Mouse (Mus musculus): ENCODE measurements around the gene Ehbp1.
A peak's percentile ranks its signal among the peaks of the same experiment; 100 is the strongest.

Gene Ehbp1

DNA sequence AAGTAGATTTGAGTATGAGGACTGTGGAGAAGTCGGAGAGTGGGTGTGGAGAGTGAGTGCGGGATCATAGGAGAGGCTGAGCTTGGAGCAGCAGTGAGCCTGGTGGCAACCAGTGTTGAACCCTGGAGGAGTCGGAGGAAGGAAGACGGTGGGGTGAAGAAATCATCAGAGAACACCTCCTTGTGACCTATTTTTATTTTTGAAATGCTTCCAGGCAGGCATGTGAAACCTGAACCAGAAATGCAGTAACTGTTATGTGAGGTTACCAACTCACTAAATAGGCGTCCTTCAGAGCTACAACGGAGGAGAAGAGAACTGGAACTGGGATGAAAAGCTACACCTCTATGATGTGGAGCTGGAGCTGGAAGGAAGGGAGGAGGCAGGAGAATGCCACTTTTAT, 144.2 kb downstream of the Ehbp1 start:
- DNase-seq (ENCODE audit: low spot score in 2 of 2) = no peak

DNA sequence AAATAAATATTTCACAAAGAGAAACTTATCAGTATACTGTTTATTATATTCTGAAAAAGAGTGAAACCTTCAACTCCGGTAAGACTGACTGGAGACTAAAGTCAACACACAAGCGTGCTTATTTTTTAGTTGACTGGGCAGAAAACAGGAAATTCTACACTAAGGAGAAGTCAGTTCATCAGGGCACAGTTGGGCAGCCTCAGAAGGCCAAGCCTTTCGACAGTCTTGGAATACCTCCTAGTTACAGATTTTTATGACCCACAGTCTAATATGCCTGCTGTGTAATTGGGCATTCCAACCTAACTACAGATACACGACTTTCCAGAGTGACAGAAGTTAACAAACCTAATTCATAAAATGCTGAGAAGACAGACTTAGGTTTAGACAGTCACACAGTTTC, 145.3 kb downstream of the Ehbp1 start:
- DNase-seq (ENCODE audit: low spot score in 2 of 2) = no peak

DNA sequence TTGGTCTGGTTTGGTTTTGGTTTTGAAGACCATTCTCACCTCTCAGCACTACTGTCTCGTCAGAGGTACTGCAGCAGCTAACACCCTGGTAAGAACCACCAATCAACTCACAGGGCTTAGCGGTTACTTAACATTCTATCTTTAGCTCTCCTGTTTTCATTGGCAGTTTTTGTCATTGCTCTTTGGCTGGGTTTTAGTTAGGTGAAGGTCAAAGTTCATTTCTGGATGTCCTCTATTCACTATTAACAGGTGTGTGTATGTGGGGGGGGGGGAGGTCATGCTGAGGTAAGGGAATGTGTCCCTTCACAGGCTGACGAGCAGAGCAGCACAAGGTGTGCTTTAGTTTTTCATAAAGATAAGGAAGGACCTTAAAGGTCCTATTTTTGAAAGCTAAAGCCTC, 147.5 kb downstream of the Ehbp1 start:
- no peak for DNase-seq (ENCODE audit: low spot score in 2 of 2)

DNA sequence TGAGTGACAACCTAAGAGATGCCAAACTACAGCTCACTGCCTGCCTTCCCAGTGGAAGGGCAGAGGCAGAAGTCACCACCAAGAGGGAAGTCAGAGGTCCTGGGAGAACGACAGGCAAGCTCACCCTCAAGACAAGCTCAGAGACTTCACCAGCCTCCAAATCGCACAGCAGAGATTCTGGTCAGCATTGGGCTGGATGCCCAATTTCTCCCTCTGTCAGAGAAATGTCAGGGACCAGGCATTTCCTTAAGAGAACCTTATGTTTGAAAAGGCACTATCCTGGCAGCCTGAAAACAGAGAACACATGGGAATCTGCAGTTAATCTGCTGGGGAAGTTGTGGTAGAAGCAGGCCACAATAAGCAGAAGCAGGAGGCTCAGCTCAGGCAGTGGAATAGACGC, 151.5 kb downstream of the Ehbp1 start:
- DNase-seq (ENCODE audit: low spot score in 2 of 2) = no peak

DNA sequence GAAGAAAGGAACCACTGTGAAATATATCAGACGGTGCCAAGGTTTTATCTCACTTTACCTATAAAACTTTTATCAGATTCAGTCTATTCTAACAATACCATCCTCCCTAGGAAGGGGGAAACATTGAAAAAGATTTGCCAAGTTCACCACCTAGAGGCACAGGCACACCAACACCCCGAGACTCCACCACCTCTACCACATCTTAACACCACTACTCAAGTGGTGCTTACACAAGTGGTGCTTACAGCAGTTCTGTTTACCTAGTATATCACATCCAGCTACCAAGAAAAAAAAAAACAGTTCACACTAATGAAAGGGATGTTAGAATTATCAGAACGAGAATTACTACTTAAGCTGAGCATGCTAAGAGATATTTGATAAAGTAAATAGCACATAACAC, 152.1 kb downstream of the Ehbp1 start:
- no peak for DNase-seq (ENCODE audit: low spot score in 2 of 2)

DNA sequence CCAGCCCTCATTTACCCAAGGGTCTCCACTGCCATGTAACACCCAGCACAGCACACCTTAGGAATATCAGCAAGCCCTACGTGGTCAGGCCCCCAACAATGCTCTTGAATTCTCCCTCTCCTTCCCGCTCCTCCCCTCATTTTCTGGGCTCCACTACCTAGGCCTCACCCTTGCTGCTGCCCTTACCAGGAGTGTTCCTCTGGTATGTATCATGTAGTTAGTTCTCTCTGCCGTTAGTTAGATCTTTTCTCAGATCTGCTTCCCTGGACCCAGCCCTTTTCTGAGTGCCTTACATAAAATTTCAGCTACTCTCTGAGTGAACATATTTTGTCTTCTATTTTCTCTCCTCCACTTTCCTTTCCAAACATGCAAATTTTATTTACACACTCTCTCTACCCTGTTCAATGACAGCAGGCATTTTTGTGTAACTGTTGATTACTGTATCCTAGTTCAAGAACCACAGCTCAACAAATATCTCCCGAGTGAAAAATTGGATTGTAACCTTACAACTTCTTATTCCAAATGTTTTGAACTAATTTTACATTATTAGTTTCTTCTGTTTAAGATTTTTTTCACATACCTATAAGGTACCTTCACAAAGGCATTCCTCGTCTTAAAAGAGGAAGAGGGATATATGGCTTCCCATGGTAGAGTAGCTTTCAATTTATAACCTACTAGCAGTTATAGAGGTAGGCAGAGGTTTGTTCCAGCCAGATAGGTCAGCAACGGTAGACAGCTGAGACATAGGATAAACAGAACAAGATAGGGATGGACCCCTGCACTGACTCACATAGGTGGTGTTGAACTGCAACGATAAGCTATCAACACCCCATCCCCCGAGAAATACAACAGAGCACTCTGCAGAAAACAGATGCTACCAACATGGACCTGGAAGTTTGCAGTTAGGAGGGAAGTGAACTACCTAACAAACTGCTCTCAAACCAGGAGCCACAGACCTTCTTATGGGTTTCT, 160.3 kb downstream of the Ehbp1 start:
- no peak for DNase-seq (ENCODE audit: low spot score in 2 of 2)

DNA sequence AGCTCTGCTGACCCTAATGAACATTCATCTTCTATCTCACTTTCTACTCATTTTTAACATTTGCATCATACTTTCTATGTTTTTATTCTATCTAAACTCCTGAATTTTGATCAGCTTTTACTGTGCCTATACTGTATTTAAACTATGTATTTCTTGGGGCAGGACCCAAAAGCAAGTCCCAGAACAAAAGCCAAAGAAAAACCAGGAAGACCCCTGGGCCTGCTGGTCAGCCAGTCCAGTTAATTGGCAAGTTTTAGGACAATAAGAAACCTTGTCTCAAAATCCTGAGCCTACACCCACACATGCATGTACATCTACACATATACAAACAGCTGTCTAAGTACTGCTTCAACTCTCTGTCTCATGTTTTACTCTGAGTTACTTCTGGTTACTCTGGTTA, 161.9 kb downstream of the Ehbp1 start:
- no peak for DNase-seq (ENCODE audit: low spot score in 2 of 2)

DNA sequence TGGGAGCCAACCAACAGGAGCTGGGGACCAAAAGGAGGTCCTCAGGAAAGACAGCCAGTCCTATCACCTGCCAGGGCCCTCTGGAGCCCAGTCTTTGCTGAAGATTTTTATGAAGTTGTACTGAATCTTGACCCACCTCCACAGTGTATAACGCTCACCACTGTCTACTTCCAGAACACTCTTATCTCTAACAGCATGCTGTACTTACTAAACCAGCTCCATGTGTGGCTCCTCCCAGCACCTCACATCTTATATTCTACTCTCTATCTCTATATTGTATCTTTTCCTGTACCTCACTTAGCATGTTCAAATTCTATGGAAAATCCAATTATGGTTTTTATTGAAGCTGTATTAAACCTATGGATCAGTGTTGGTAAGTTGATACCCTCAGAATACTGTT, 163.5 kb downstream of the Ehbp1 start:
- no peak for DNase-seq (ENCODE audit: low spot score in 2 of 2)

DNA sequence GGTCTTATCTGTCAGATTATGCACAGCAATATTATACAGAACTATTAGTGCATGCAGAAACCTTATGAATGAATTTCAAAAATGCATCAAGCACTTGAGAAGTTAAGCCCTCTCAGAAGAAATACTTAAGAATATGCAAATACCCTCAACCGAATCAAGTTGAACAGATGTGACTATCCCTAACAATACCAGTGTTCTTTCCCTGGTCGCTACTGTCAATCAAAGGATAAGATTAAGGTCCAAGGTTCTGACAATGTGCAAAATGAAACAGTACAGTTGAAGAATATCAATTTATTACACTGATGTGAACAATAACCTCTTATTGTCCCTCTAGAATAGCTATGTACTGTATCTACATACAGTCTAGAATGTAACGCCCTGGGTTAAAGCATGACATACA, 167.8 kb downstream of the Ehbp1 start:
- no peak for DNase-seq (ENCODE audit: low spot score in 2 of 2)

DNA sequence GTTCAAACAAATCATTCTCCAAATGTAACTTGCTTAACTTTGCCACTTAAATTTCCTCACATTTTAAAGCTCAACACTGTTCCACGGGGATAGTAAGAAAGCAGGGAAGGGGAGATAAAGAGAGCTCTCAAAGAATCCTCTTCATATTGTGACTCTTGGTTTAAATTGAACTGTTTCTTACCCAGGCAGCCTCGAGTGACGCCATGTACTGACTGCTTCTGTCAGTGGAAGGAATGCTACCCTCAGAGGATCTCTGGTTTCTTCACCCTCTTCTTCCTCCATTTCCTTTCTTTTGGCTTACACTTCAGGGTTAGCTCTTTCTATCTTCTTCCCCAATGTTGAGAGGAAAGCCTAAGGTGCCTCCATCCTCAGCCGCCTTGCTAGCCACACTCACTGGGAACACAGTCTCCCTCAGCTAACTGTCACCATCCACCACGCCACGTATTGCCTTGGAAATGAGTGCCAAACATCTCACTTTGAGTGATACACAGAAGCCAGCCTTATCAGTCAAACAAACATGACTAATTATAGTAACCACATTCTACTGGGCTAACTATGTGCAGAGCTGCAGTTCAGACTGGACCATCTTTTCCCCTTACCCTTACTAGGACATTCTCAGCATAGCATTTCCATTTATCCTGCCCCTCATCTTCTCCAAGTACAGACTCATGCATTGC, 171.0 kb downstream of the Ehbp1 start:
- DNase-seq (ENCODE audit: low spot score in 2 of 2) = no peak

DNA sequence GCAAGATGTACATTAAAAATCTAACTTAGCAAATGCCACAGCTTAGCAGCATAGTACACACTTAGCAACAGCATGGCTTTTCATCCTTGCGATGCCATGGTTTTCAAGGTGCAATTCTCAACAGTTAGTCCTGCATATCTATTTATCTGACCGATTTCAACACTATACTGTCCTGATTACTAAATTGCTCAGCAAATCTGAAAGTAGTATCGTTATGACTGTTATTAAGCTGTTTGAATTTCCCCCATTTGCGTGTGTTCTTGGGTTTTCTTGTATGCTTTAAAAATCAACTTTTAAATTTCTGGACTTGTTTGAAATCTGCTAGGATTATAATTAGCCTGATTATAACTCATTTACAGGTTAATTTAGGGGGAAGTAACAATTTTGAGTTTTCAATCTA, 184.2 kb downstream of the Ehbp1 start:
- DNase-seq (ENCODE audit: low spot score in 2 of 2) = no peak

DNA sequence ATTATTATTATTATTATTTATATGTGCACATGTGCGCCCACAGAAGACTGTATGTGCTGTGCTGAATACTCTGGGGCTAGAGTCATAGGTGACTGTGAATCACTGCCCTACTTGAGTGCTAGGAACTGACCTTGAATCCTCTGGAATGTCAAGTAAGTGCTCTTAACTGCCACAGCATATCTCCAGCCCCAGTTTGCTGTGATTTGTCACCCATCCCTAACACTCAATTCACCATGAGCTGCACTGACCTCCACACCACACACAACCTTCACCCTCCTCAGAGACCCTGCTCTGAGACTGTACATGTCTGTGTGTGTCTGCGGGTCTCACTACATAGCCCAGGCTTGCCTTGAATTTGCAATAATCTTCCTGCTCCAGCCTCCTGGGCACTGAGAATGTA, 185.9 kb downstream of the Ehbp1 start:
- no peak for DNase-seq (ENCODE audit: low spot score in 2 of 2)

DNA sequence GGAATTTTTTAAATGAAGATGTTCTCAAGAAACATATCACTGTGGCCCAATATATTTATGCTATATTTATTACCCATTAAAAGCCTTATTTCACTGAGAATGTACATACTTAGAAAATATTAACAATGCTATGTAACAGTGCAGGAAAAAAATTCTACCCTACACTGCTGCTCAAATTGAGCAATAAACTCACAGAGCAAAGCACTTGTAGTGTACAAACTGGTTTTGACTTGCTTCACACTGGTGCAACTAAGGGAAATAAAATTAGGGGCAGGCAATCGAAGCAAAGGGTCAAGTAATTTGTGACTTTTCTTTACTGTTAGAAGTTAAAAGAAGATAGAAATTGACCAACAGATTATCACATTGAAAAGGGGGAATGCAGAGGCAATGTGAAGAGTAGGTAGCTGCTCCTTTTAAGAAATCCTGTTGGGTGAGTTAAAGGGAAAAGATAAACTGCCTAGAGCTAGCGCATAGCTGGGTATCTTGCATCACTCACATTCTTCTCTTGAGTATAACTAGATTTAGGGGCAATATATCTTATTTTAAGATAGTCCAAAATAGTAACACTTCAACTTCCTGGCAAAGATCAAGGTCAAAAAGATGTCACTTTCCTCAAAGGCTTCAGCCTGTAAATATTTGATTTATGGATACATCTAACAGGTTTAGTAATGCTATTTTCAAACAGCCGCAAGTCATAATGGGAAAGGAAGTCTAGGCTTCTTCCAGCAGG, 186.6 kb downstream of the Ehbp1 start:
- DNase-seq (ENCODE audit: low spot score in 2 of 2) = no peak

DNA sequence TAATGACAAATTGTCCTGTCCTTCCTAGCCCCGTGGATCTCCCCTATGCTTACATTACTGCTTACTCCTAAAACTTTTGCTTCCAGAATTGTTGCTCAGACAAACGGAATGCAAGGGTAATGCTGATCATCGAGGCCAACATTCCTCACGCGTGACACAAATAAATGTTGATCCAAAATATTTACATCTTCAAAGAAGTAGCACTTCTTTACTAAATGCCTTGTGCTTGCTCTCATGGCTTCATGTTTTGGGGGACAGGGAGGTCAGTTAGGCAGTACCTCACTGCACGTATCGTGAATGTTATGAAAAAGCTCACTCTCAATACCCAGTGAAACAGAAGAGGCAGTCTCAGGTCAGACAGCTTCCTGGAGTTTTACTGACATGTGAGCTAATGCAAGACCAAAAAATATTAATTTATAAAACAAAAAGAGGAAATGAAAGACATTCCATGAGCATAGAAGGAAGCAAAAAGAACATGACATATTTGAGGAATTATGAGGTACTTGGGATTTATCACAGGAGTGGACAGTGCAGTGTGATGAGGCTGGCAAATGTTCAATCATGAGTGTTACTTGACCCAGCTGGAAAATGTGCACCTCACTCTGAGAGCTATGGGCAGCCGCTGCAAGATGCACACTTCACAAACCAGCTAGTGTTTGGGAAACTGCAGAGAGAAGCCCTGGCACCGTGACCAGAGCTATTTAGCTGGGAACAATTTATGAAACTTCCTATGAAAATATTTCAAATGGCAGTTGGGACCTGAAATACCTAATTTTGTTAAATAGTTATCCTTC, 187.4 kb downstream of the Ehbp1 start:
- DNase-seq (ENCODE audit: low spot score in 2 of 2) = no peak

DNA sequence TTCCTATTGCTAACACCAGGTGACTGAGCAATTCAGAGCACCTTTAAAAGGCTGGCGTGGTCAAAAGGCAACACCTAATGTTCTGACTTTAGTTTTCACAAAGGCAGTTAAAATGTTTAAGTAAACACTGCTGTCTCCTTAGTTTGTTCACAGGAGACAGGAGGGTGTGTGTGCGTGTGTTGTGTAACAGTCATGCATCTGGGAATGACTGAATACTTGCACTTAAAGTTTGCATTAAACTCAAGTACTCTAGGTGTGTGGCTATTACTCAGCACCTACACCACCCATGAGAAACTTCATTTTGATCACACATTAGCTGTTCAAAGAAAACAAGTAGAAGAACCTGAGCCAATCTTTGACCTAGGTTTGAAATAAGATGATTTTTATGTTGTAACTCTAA, 201.4 kb downstream of the Ehbp1 start:
- DNase-seq (ENCODE audit: low spot score in 2 of 2) = no peak

DNA sequence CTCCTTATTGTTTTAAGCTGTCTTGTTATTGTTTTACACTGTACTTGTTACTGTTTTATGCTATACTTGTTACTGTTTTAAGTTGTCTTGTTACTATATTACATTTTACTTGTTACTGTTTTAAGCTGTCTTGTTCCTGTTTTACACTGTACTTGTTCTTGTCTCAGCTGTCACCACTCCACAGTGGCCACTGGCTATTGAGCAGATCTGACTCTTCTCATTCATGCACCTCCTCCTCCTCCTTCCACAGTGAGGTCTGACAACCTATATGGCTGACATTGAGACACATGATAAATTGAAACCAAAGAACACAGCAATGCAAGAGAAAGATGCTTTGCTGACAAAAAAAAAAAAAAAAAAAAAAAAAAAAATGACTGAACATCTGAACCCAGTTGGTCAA, 203.6 kb downstream of the Ehbp1 start:
- no peak for DNase-seq (ENCODE audit: low spot score in 2 of 2)

DNA sequence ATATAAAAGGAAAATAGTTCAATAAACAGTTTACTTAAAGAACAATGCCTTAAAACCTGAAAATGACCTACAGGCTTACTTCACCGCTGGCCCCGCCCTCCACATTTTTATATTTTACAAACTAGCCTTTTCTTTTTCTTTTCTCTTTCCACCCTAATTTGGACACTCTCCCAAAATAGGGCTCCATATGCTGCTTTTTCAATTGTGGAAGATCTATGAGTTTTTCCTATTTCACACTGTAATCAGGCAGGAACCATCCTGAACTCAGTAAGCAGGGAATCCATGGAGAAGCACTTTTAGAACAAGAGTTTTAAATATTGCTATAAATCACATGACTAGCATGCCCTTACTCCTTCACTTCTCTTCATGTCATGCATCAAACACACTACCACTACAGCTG, 216.9 kb downstream of the Ehbp1 start:
- peak in 1 of 2 experiments; percentile 29 for DNase-seq (ENCODE audit: low spot score in 2 of 2)

DNA sequence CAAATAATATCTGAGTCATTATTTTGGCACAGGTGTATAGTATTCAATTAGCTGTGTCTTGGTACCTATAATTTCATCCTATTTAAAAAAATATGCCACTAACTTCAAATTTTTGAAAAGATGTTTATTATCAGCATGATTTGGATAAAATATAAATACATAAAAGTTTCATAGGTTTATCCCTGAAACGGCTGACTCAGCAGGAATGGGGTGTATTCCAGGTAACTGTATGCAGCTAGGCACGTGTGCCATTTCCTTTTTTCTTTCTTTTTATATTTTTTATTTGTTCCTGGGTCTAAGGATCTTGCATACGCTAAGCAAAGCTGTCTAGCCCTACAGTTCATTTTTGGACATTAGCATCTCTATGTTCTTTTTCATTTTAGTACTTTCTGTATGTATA, 223.2 kb downstream of the Ehbp1 start:
- DNase-seq (ENCODE audit: low spot score in 2 of 2) = no peak

DNA sequence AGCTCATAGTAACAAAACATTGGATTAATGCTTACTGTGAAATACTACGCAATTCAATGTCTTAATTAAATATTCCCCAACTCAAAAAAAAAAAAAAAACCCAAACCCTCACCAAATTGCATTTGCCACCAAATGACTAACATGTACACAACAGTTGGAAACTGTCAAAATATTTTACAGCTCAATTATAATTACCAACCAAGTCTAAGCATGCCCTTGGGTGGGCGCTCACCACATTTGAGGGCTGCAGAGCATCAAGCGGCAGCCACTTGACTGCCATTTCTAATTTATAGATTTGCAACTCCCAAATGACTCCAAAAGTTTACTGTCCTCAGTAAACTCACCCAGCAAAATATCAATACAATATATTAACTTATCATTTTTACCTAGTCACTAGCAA, 229.9 kb downstream of the Ehbp1 start:
- DNase-seq (ENCODE audit: low spot score in 2 of 2) = no peak

DNA sequence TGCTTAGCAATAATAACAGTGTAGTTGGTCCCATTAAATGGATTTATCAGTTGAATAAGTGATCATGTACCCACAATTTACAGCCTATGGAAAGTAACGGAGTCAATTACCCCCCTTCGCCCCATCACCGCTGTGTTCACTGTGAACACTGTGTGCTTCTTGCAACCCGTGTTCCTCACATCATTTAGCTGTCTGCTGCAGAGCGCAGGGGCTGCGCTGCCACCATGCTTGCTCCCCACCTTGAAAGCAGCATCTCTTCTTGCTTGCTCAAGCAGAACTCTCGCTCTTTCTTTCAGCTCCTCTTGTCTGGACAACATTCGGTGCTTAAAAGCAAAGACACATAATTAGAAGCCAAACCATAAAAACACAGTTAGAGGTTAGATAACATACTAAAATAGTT, 252.7 kb downstream of the Ehbp1 start:
- DNase-seq (ENCODE audit: low spot score in 2 of 2) = no peak

DNA sequence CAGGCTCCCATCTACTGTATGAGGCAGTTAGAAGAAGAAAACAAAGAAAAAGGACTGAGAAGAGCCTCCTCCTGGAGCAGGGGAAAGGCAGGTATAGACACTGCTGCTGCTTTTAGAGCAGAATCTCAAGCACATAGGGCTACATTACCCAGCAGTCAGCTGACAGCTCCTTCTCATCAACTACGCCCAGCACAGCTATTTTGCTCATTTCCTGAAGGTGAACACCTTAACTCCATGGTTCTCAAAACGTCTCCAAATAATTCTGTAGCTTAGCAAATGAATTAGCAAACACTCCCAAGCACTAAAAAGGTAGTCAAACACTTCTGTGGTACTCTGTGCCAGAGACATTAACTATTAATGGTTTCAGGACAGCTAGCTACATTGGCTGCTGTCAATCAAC, 278.7 kb downstream of the Ehbp1 start:
- no peak for DNase-seq (ENCODE audit: low spot score in 2 of 2)

DNA sequence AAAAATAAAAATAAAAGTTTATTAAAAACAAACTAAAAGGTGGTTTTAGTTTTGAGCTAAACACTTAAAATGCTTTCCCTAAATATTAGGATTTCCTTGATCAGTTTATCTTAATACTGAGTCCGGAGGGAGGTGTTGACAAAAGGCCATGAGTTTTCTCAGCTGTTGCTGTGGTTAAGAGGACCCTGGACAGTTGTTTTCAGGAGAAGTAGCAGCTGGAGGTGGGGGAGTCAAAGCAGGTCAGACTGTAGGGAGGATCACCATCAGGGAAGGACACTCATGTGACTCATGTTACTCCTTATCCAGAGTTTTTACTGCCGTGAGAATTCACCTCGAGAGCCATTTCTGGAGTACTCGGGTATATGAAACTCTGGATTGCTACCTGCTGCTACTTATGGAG, 280.4 kb downstream of the Ehbp1 start:
- no peak for DNase-seq (ENCODE audit: low spot score in 2 of 2)

Measured in frontal cortex, postnatal 36 days (tissue).